Mouse (Mus musculus) fibroblast of lung, adult 2 months (primary cell): ENCODE data around the gene Ctsa.
A peak's percentile ranks its signal among the peaks of the same experiment; 100 is the strongest.

ENCODE experiments used
- DNase-seq: peaks from one replicate; pipeline ENCODE4 v3.0.0-alpha.2; 2011; ENCODE audit warnings: low read depth

Gene Ctsa

GRCm38 (mm10) chr2:164804533-164805331 lies 27.9 kb upstream of the Ctsa start, which contains the start of the genes Acot8 and Zswim3:
Acot8 (minus strand) TSS chr2:164804882.
Zswim3 (plus strand) TSS chr2:164805098.
- peak; percentile 91 for DNase-seq

GRCm38 (mm10) chr2:164805332-164805718 lies 27.3 kb upstream of the Ctsa start:
- no peak for DNase-seq

- DNase-seq: no peak
Observed at GRCm38 (mm10) chr2:164806614-164807013, 26.1 kb upstream of the Ctsa start.

GRCm38 (mm10) chr2:164813557-164813956 lies 19.1 kb upstream of the Ctsa start:
- no peak for DNase-seq

GRCm38 (mm10) chr2:164815348-164815747 lies 17.3 kb upstream of the Ctsa start:
- DNase-seq: no peak

- DNase-seq: no peak
Observed at GRCm38 (mm10) chr2:164815821-164816220, 16.9 kb upstream of the Ctsa start.

- no peak for DNase-seq
Observed at GRCm38 (mm10) chr2:164817206-164817605, 15.5 kb upstream of the Ctsa start.

GRCm38 (mm10) chr2:164817703-164818102 lies 15.0 kb upstream of the Ctsa start:
- DNase-seq: no peak

GRCm38 (mm10) chr2:164821060-164821459 lies 11.6 kb upstream of the Ctsa start:
- DNase-seq: no peak

- peak; percentile 97 for DNase-seq
Observed at GRCm38 (mm10) chr2:164822636-164823165, 10.0 kb upstream of the Ctsa start, which contains the start of gene Zswim1. Zswim1 (plus strand) TSS chr2:164822686.

GRCm38 (mm10) chr2:164823181-164823585 lies 9.5 kb upstream of the Ctsa start:
- DNase-seq: no peak

- DNase-seq: no peak
Observed at GRCm38 (mm10) chr2:164823969-164824368, 8.7 kb upstream of the Ctsa start.

- no peak for DNase-seq
Observed at GRCm38 (mm10) chr2:164825521-164825920, 7.2 kb upstream of the Ctsa start.

GRCm38 (mm10) chr2:164827146-164827850 lies 5.4 kb upstream of the Ctsa start:
- DNase-seq: no peak

- no peak for DNase-seq
Observed at GRCm38 (mm10) chr2:164828437-164828836, 4.2 kb upstream of the Ctsa start, which contains the start of gene Spata25. Spata25 (minus strand) TSS chr2:164828537.

GRCm38 (mm10) chr2:164829090-164829489 lies 3.6 kb upstream of the Ctsa start:
- no peak for DNase-seq

- no peak for DNase-seq
Observed at GRCm38 (mm10) chr2:164831029-164831428, 1.6 kb upstream of the Ctsa start.

- no peak for DNase-seq
Observed at GRCm38 (mm10) chr2:164832032-164832747, 483 bp upstream of the Ctsa start.

- peak; percentile 87 for DNase-seq
Observed at GRCm38 (mm10) chr2:164833314-164833959, 764 bp downstream of the Ctsa start, which contains the start of gene Neurl2. Neurl2 (minus strand) TSS chr2:164833456.

- DNase-seq: no peak
Observed at GRCm38 (mm10) chr2:164834531-164834930, 1.9 kb downstream of the Ctsa start.

- DNase-seq: no peak
Observed at GRCm38 (mm10) chr2:164835164-164835563, 2.5 kb downstream of the Ctsa start.

- no peak for DNase-seq
Observed at GRCm38 (mm10) chr2:164845782-164846181, 13.1 kb downstream of the Ctsa start.
